Mouse (Mus musculus) G1E (cell line): ENCODE results near the gene Snx29.

Experiments
- CTCF ChIP-seq: IDR thresholded peaks from 2 replicates; pipeline ENCODE4 v1.5.1; 2012; ENCODE audit warnings: low read depth, low read length, inconsistent platforms, mixed read lengths
- GATA1 ChIP-seq: IDR thresholded peaks from 2 replicates; pipeline ENCODE4 v1.6.1; 2012; ENCODE audit warnings: borderline replicate concordance, low read length, inconsistent platforms, mixed read lengths
- GATA2 ChIP-seq: IDR thresholded peaks from 2 replicates; pipeline ENCODE4 v1.6.1; 2012; ENCODE audit warnings: low read depth, low read length, inconsistent platforms, borderline replicate concordance

DNA sequence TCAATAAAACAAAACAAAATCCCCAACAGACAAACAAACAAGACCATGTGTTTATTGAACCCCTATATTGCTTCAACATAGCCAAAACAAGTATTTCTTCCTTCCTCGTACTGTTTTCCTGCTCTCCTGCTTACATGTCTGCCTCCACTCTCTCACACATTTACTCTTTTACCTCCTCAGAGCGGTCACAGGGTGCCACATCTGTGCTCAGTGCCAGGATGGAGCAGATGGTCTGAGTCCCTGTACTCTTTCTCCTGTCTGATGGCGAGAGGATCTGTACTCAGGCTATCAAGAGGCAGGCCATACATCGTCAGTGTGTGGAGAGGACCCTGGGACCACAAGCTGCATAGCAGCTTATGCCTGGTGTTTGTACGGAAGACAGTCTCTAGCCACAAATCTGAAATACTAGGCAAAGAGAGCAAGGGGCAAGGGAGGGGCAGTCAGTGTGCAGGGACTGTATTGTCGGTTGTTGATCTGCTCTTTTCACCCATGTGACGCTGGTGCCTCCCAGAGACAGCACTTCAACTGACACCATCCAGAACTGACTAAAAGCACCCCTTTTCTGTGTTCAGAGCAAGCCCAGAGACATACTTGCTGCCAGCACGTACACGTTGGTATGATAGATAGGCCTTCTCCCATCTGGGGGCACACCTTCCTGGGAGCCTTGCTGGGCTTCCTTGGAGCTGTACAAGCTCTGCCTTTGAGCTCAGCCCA is 368.9 kb downstream of the Snx29 start:
- TF ChIP-seq CTCF, result no peak
- TF ChIP-seq GATA1, result no peak
- TF ChIP-seq GATA2, result no peak
